Mouse (Mus musculus) heart, adult 9 months (tissue): ENCODE measurements around the gene Hap1.
"Not testable (repeated sequence)": the region's sequence is repeated elsewhere in the genome, so short reads cannot be mapped to it uniquely, and the experiment has no call there.

Experiments
- DNase-seq, 2 experiments: peaks; one replicate each; pipeline ENCODE4 v3.0.0; 2022; ENCODE audit warnings: low spot score in 2 of 2

The Hap1 gene

GRCm38 (mm10) chr11:100356819-100357211 lies 887 bp upstream of the Hap1 start:
- DNase-seq, result no peak

GRCm38 (mm10) chr11:100355151-100355951 lies 577 bp downstream of the Hap1 start:
- peak in 1 of 2 experiments; percentile 32 for DNase-seq

GRCm38 (mm10) chr11:100352076-100352857 lies 3.7 kb downstream of the Hap1 start:
- DNase-seq, result no peak

GRCm38 (mm10) chr11:100344269-100344668 lies 11.7 kb downstream of the Hap1 start:
- DNase-seq, result no peak

- DNase-seq, result no peak
Observed at GRCm38 (mm10) chr11:100335731-100336130, 20.2 kb downstream of the Hap1 start.

GRCm38 (mm10) chr11:100333944-100334457 lies 21.9 kb downstream of the Hap1 start, which contains the start of gene Gast:
Gene Gast (plus strand): TSS chr11:100334407.
- no peak for DNase-seq

GRCm38 (mm10) chr11:100332766-100333515 lies 23.0 kb downstream of the Hap1 start:
- DNase-seq, result no peak

- DNase-seq, result not testable (repeated sequence)
Observed at GRCm38 (mm10) chr11:100330816-100331375, 25.0 kb downstream of the Hap1 start.

- DNase-seq, result no peak
Observed at GRCm38 (mm10) chr11:100330235-100330634, 25.7 kb downstream of the Hap1 start.

- no peak for DNase-seq
Observed at GRCm38 (mm10) chr11:100327761-100328160, 28.2 kb downstream of the Hap1 start.

- no peak for DNase-seq
Observed at GRCm38 (mm10) chr11:100327316-100327715, 28.6 kb downstream of the Hap1 start.

- no peak for DNase-seq
Observed at GRCm38 (mm10) chr11:100325062-100325629, 30.8 kb downstream of the Hap1 start.

GRCm38 (mm10) chr11:100323578-100323977 lies 32.4 kb downstream of the Hap1 start:
- peak in 1 of 2 experiments; percentile 52 for DNase-seq

GRCm38 (mm10) chr11:100322591-100323258 lies 33.2 kb downstream of the Hap1 start:
- DNase-seq, result no peak

GRCm38 (mm10) chr11:100321479-100322305 lies 34.2 kb downstream of the Hap1 start:
- DNase-seq, result not testable (repeated sequence)

GRCm38 (mm10) chr11:100320701-100321410 lies 35.1 kb downstream of the Hap1 start:
- peak in 1 of 2 experiments; percentile 35 for DNase-seq

GRCm38 (mm10) chr11:100320172-100320630 lies 35.7 kb downstream of the Hap1 start:
- peak; percentile 97 for DNase-seq

- peak; percentile 99 to 100 for DNase-seq
Observed at GRCm38 (mm10) chr11:100319492-100320171, 36.3 kb downstream of the Hap1 start, which contains the start of gene Eif1. Gene Eif1 (plus strand): TSS chr11:100319885.
